Mouse (Mus musculus): ENCODE results near the gene Cys1. TPM values are rescaled to one million over a fixed set of nuclear protein-coding genes. Genes with fewer than 3 reads are reported as not detected.

The Cys1 gene
- polyA plus RNA-seq, 1 experiment from 2014 or later = 1.3 TPM

DNA sequence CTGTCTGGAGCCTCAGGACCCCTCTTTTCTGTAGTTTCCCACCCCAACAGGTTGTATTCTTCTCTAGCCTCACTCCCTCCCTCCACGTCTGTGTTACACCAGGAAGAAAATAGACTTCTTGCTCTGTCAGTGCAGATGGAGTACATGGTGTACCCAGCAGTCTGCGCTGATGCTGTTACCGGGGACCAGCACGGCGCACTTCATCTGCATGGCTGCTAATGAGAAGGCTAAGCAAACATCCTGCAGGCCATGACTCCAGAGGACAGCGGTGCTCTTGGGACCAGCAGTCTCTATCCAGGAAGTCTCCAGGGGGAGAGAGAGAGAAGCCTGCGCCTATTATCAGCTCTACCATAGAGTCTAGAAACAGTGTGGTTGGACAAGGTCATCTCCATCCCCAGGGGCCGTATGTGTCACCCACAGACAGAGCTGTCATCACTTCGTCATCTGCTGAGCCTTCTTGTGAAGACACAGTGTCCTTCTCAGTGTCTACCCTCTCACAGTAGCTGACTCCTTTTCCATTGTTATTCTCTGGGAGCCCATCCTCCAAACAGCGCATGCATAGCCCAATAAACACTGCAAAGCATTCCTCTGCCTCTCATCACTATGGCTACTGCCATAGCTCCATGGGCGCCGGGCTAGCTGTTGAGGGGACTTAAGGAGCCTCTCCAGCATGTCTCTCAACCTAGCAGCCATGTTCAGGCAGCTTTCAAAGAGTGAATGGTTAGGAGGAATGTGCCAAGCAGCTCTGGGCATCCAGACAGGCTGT lies 57.9 kb downstream of the Cys1 start:
- Histone ChIP-seq H3K27me3 (ENCODE audit: control insufficient read depth, insufficient read depth, low read length) (no peaks in the 10 kb centered on the region), H3K36me3 (ENCODE audit: control insufficient read depth, insufficient read depth, low read length) (no peaks in the 10 kb centered on the region), H3K4me2 (ENCODE audit: low read depth, low read length) (no peak overlapping the region), H3K27ac (ENCODE audit: low read depth, low read length) (no peak overlapping the region; the same call in 1 of the 2 replicates), H3K9me3 (ENCODE audit: control insufficient read depth, low read length) (no peaks in the 10 kb centered on the region), H3K9ac (replicated peaks; ENCODE audit: low read depth, low read length) (no peak overlapping the region), H3K4me1 (ENCODE audit: control insufficient read depth, insufficient read depth, low read length) (no peaks in the 10 kb centered on the region), H3K4me3 (ENCODE audit: low read depth, low read length) (no peak overlapping the region)
- ATAC-seq (ENCODE audit: low read depth) = peak; percentile 42; the same call in 1 of the 2 replicates
- 48% methylated on average over 12 of the region's 12 CpGs for WGBS

DNA sequence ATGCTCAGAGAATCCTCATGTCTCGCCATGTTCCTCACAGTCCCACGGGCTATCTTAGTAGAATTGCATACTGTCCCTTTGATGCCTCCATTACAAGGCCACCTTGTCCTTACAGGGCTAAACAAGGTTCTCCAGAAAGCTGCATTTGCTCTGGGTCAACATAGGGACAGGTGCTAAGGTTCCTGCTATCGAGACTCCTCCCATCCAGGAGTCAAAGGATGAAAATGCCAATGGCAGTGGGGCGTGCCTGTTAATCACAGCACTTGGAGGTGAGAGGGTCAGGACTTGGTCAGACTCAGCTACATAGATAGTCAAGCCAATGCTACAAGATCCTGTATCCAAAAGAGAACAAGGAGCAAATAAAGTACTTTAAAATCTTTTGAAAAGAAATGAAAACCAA lies 62.2 kb downstream of the Cys1 start:
- WGBS = 89% methylated on average over 4 of the region's 4 CpGs
- H3K9me3 ChIP-seq (ENCODE audit: control insufficient read depth, low read length) = no peaks in the 10 kb centered on the region; the same call in 1 of the 2 replicates
- no peak overlapping the region for H3K27ac ChIP-seq (ENCODE audit: low read depth, low read length)
- H3K4me2 ChIP-seq (ENCODE audit: low read depth, low read length) = no peak overlapping the region
- no peak for ATAC-seq (ENCODE audit: low read depth)
- H3K4me1 ChIP-seq (ENCODE audit: control insufficient read depth, insufficient read depth, low read length) = no peaks in the 10 kb centered on the region
- H3K36me3 ChIP-seq (ENCODE audit: control insufficient read depth, insufficient read depth, low read length) = no peaks in the 10 kb centered on the region
- no peak overlapping the region for H3K9ac ChIP-seq (replicated peaks; ENCODE audit: low read depth, low read length)
- H3K27me3 ChIP-seq (ENCODE audit: control insufficient read depth, insufficient read depth, low read length) = no peaks in the 10 kb centered on the region
- no peak overlapping the region for H3K4me3 ChIP-seq (ENCODE audit: low read depth, low read length)

Other genes starting within 250 kb of the Cys1 start
- gene Taf1b, start 183.5 kb downstream of the Cys1 start, polyA plus RNA-seq (2014; fragmentation: Nextera tagmentation; extraction: Ambion mirVana) = 38.4 and 39.0 TPM in 2 replicates
- gene Grhl1, start 109.5 kb downstream of the Cys1 start, polyA plus RNA-seq (2014; fragmentation: Nextera tagmentation; extraction: Ambion mirVana) = 0.30 and 0.48 TPM in 2 replicates
- 13.3 and 18.8 TPM in 2 replicates for gene Klf11, start 30.5 kb downstream of the Cys1 start, polyA plus RNA-seq (2014; fragmentation: Nextera tagmentation; extraction: Ambion mirVana)
- gene Rrm2, start 26.4 kb upstream of the Cys1 start, polyA plus RNA-seq (2014; fragmentation: Nextera tagmentation; extraction: Ambion mirVana) = 26.1 and 31.2 TPM in 2 replicates
- 80.5 and 93.8 TPM in 2 replicates for gene Mboat2, start 149.1 kb upstream of the Cys1 start, polyA plus RNA-seq (2014; fragmentation: Nextera tagmentation; extraction: Ambion mirVana)